Mouse (Mus musculus) E14TG2a.4 (cell line): ENCODE results near the gene Cth.
A peak's percentile ranks its signal among the peaks of the same experiment; 100 is the strongest.

Experiments used
- H3K27me3 ChIP-seq: 2 replicates; pipeline ENCODE4 v1.6.1; 2014; ENCODE audit warnings: low read length, control low read depth; ENCODE audit not compliant: insufficient read depth
- H3K36me3 ChIP-seq: 2 replicates; pipeline ENCODE4 v1.6.1; 2014; ENCODE audit warnings: low read length, control low read depth; ENCODE audit not compliant: insufficient read depth
- H3K4me1 ChIP-seq: replicated peaks from 2 replicates; pipeline ENCODE4 v1.6.1; 2014; ENCODE audit warnings: low read depth, low read length, control low read depth
- H3K4me3 ChIP-seq: replicated peaks from 2 replicates; pipeline ENCODE4 v1.5.1; 2014; ENCODE audit warnings: mild to moderate bottlenecking, low read length
- H3K9me3 ChIP-seq: 2 replicates; pipeline ENCODE4 v1.6.1; 2014; ENCODE audit warnings: low read length, control low read depth
- CTCF ChIP-seq: conservative IDR thresholded peaks from 2 replicates; pipeline ENCODE4 v1.5.1; 2014; ENCODE audit warnings: low read length
- NANOG ChIP-seq: IDR thresholded peaks from 2 replicates; pipeline ENCODE4 v1.6.1; 2014; ENCODE audit warnings: borderline replicate concordance, low read length, mixed read lengths
- POU5F1 ChIP-seq: IDR thresholded peaks from 2 replicates; pipeline ENCODE4 v1.6.1; 2014; ENCODE audit warnings: low read length, borderline replicate concordance

Gene Cth

DNA sequence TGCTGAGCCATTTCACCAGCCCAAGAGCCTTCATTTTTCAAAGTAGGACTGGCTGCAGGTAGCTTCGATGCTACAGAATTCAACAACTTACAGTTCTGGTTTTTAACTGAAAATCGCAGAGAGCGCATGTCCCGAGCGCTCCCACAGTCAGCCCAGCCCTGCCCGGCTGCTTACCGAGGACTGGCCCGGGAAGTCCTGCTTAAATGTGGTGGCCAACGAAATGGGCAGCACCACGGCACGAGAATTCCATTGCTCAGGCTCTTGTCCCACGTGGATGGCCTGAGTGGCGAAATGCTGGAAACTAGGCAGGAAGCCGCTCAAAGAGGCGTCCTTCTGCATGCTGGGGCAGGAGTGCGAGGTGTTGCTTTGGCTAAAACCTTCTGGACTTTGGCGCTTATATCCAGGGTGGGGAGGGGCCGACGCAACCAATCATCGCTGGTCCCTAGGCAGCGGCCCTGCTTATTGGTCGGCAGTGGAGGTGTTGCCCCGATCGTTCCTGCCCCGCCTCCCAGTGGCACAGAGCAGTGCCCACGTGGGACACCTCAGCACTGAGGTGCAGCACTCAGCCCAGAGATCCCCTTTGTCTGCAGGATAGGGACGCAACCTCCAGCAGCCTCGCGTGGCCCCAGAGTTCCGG lies at the start of gene Cth:
Gene Cth (minus strand): TSS at position 386 of the 637 bp plus-strand sequence.
- no peaks in the 10 kb centered on the region for H3K9me3 ChIP-seq
- peak within 1 kb of the TSS; percentile 85 for H3K4me3 ChIP-seq
- TF ChIP-seq POU5F1 (no peak), NANOG (no peak), CTCF (no peak)
- H3K4me1 ChIP-seq, result peaks cover 76% of the 10 kb centered on the region
- peaks cover 15% of the 10 kb centered on the region for H3K36me3 ChIP-seq
- no peaks in the 10 kb centered on the region for H3K27me3 ChIP-seq

DNA sequence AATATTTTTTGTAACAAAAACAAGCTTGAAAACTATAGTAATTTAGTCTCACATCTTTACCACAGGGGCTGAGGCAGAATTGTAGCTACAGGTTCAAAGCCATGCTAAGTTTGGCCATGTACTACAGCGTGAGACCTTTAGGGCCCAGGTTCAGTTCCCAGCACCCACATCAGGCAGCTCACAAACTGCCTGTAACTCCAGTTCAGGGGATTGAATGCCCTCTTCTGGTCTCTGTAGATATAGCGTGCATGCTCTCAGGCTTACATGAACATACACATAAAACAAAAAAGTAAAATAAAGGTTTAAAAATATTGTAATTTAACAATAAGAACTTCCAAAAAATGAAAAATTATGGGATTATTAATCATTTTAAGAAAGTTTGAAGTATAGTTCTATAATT lies 48.4 kb upstream of the Cth start:
- H3K36me3 ChIP-seq, result peaks cover 24% of the 10 kb centered on the region
- H3K9me3 ChIP-seq, result no peaks in the 10 kb centered on the region
- TF ChIP-seq CTCF (0 out of 2 replicates have a peak, but pooled peaks have one; percentile 9), POU5F1 (no peak), NANOG (no peak)
- H3K4me1 ChIP-seq, result no peaks in the 10 kb centered on the region
- no peaks in the 10 kb centered on the region for H3K27me3 ChIP-seq
- H3K4me3 ChIP-seq, result no peak overlapping the region

DNA sequence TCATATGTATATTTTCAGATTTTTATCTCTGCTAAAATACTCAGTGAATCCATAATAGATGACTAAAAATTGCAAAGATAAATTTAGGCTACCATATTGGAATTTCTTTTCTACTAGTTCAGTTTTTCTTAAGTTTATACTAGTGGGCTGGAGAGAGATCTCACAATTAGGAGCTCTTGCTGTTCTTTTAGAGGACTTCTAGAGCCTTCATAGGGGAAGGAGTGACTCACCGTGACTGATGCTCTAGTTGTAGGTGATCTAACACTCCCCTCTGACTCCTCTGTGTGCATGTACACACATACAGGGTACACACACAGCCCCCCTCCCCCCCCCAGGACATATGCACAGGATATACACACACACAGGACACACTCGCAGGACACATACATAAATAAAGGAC lies 46.3 kb upstream of the Cth start:
- no peak for TF ChIP-seq POU5F1
- no peak for TF ChIP-seq CTCF
- TF ChIP-seq NANOG, result no peak
- H3K27me3 ChIP-seq, result no peaks in the 10 kb centered on the region
- peaks cover 22% of the 10 kb centered on the region for H3K36me3 ChIP-seq
- H3K4me1 ChIP-seq, result no peaks in the 10 kb centered on the region
- no peaks in the 10 kb centered on the region for H3K9me3 ChIP-seq
- H3K4me3 ChIP-seq, result no peak overlapping the region

DNA sequence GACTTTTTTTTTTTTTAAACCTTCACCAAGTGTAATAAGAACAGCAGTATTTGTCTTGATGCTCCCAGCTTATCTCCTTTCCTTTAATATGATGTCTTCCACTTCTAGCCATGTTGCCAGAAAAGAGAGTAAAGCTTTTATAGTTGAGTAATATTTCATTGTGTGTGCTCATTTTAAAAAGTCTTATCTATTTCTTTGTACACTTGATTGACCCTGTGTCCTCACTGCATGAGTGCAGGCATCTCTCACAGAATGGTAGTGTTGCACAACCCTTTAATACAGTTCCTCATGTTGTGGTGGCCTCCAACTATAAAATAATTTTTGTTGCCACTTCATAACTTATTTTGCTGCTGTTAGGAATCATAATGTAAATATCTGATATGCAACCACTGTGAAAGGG lies 32.4 kb upstream of the Cth start:
- H3K36me3 ChIP-seq, result peaks cover 27% of the 10 kb centered on the region
- no peaks in the 10 kb centered on the region for H3K9me3 ChIP-seq
- no peak for TF ChIP-seq NANOG
- TF ChIP-seq CTCF, result no peak
- TF ChIP-seq POU5F1, result no peak
- peaks cover 24% of the 10 kb centered on the region for H3K4me1 ChIP-seq
- H3K27me3 ChIP-seq, result no peaks in the 10 kb centered on the region
- no peak overlapping the region for H3K4me3 ChIP-seq

DNA sequence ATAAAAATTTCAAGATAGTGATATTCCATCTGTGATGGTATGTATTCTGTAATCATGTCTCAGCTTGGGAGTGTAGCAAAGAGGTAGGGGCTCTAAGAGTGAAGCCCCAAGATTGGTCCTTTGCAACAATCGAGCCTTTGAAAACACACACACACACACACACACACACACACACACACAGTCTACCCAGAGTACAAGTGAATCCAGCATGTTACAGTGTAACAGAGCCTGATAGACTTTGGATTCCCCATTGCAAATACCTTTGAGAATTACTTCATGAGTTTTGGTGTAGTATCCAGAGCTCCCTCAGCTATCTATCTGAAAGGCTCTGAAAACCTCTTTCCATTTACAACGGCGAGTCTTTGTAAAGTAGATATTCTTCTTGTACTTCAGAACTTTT lies 31.3 kb upstream of the Cth start:
- no peaks in the 10 kb centered on the region for H3K9me3 ChIP-seq
- no peaks in the 10 kb centered on the region for H3K27me3 ChIP-seq
- no peak for TF ChIP-seq NANOG
- peaks cover 32% of the 10 kb centered on the region for H3K4me1 ChIP-seq
- H3K4me3 ChIP-seq, result no peak overlapping the region
- peaks cover 25% of the 10 kb centered on the region for H3K36me3 ChIP-seq

DNA sequence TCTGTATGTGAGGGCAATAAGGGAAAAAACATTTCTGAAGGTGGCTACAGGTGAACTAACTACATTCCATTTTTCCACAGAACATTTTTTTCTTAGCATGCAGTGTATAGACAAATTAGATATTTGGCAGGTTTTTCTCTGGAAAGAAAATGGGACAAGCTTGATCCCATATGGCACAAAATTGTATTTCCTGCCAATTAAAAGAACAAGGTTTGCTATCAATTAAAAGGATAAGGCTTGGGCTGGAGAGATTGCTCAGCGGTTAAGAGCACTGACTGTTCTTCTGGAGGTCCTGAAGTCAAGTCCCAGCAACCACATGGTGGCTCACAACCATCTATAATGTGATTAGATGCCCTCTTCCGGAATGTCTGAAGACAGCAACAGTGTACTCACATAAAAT lies 30.6 kb upstream of the Cth start:
- H3K4me3 ChIP-seq, result no peak overlapping the region
- TF ChIP-seq POU5F1 (no peak), NANOG (no peak), CTCF (no peak)
- no peaks in the 10 kb centered on the region for H3K27me3 ChIP-seq
- no peaks in the 10 kb centered on the region for H3K9me3 ChIP-seq
- peaks cover 39% of the 10 kb centered on the region for H3K4me1 ChIP-seq
- peaks cover 29% of the 10 kb centered on the region for H3K36me3 ChIP-seq

DNA sequence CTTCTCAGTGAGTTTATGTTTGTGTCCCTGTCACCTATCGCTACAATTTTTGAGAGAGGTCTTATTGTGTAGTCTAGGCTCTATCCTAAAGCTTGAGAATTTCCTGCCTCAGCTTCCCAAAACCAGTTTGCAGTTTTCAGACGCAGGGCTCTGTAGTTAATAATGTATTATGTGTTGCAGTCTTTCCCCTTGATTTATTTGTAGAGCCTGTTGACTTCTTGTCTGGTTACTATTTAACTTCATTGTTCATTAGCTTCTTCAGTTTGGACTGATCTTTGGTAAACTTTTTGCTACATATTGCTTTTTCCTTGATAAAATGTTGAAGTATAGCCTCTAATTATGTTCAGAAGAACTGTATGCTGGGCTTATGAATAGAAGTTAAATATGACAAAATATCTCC lies 27.8 kb upstream of the Cth start:
- no peaks in the 10 kb centered on the region for H3K27me3 ChIP-seq
- peaks cover 25% of the 10 kb centered on the region for H3K36me3 ChIP-seq
- TF ChIP-seq POU5F1 (no peak), NANOG (no peak), CTCF (no peak)
- H3K4me3 ChIP-seq, result no peak overlapping the region
- H3K4me1 ChIP-seq, result peaks cover 45% of the 10 kb centered on the region
- no peaks in the 10 kb centered on the region for H3K9me3 ChIP-seq

DNA sequence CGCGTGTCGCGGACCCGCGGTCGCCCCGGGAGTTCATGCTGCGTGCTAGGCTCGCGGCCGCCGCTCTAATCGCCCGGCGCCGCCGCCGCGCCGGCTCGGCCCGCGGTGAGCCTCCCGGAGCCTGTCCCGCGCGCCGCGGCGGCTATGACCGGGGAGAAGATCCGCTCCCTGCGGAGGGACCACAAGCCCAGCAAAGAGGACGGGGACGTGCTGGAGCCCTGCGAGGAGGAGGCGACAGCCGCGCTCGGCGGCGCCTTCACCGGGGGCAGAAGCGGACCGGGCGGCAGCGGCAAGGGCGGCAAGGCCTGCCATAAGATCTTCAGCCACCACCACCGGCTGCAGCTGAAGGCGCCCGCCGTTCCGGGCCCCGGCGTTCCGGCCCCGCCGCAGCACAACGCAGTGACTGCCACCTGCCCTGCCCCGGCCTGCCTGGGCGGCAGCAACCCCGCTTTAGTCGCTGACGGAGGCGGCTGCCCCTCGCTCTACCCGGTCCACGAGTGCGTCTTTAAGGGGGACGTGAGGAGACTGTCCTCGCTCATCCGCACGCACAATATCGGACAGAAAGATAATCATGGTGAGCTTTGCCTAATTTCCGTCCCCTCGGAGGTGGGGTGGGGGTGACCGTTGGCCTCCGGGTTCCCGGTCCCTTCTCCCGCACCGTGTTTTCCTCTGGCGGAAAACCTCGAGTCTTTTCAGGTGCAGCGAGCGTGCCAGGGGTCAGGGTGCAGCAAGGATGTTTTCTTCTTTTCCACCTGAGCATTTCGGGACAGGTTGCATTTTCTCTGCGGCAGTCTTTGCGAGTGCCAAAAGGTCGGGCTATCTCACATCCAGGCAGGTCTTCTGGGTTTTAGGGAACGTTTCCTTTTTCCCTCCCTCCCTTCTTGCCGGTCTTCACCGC lies 22.8 kb upstream of the Cth start:
- Histone ChIP-seq H3K27me3 (no peaks in the 10 kb centered on the region), H3K4me1 (peaks cover 39% of the 10 kb centered on the region), H3K9me3 (no peaks in the 10 kb centered on the region), H3K36me3 (peaks cover 19% of the 10 kb centered on the region), H3K4me3 (peak overlapping the region; percentile 96)
- TF ChIP-seq NANOG (no peak), CTCF (no peak), POU5F1 (no peak)
